Mouse (Mus musculus) urinary bladder, postnatal 14 days (tissue): ENCODE data around the gene Magi2.
"Not testable (repeated sequence)": the region's sequence is repeated elsewhere in the genome, so short reads cannot be mapped to it uniquely, and the experiment has no call there.

ENCODE experiments used
- DNase-seq: peaks from one replicate; pipeline ENCODE4 v3.0.0; 2021; ENCODE audit warnings: low spot score

The Magi2 gene

GRCm38 (mm10) chr5:20242496-20242895, 1015.7 kb downstream of the Magi2 start:
- DNase-seq, result no peak

- no peak for DNase-seq
Measured at GRCm38 (mm10) chr5:20249382-20249781, 1022.5 kb downstream of the Magi2 start.

- DNase-seq, result no peak
Measured at GRCm38 (mm10) chr5:20251541-20251940, 1024.7 kb downstream of the Magi2 start.

GRCm38 (mm10) chr5:20256150-20256868, 1029.5 kb downstream of the Magi2 start:
- DNase-seq, result no peak

GRCm38 (mm10) chr5:20256933-20257332, 1030.1 kb downstream of the Magi2 start:
- no peak for DNase-seq

- DNase-seq, result no peak
Measured at GRCm38 (mm10) chr5:20257419-20257818, 1030.6 kb downstream of the Magi2 start.

- no peak for DNase-seq
Measured at GRCm38 (mm10) chr5:20259719-20260118, 1032.9 kb downstream of the Magi2 start.

- DNase-seq, result not testable (repeated sequence)
Measured at GRCm38 (mm10) chr5:20272680-20273079, 1045.8 kb downstream of the Magi2 start.

GRCm38 (mm10) chr5:20275632-20276031, 1048.8 kb downstream of the Magi2 start:
- no peak for DNase-seq

- no peak for DNase-seq
Measured at GRCm38 (mm10) chr5:20285080-20285840, 1058.4 kb downstream of the Magi2 start.

- DNase-seq, result no peak
Measured at GRCm38 (mm10) chr5:20294521-20294920, 1067.7 kb downstream of the Magi2 start.

GRCm38 (mm10) chr5:20299816-20300215, 1073.0 kb downstream of the Magi2 start:
- DNase-seq, result no peak

GRCm38 (mm10) chr5:20303056-20303965, 1076.5 kb downstream of the Magi2 start:
- no peak for DNase-seq

GRCm38 (mm10) chr5:20320970-20321369, 1094.1 kb downstream of the Magi2 start:
- DNase-seq, result no peak

- no peak for DNase-seq
Measured at GRCm38 (mm10) chr5:20325290-20325689, 1098.5 kb downstream of the Magi2 start.

- no peak for DNase-seq
Measured at GRCm38 (mm10) chr5:20328901-20329300, 1102.1 kb downstream of the Magi2 start.

- DNase-seq, result no peak
Measured at GRCm38 (mm10) chr5:20330025-20330424, 1103.2 kb downstream of the Magi2 start.

GRCm38 (mm10) chr5:20332574-20332973, 1105.7 kb downstream of the Magi2 start:
- no peak for DNase-seq

GRCm38 (mm10) chr5:20334549-20334948, 1107.7 kb downstream of the Magi2 start:
- DNase-seq, result no peak

GRCm38 (mm10) chr5:20352941-20353340, 1126.1 kb downstream of the Magi2 start:
- no peak for DNase-seq

- DNase-seq, result no peak
Measured at GRCm38 (mm10) chr5:20358437-20358836, 1131.6 kb downstream of the Magi2 start.

GRCm38 (mm10) chr5:20359021-20359420, 1132.2 kb downstream of the Magi2 start:
- no peak for DNase-seq
